In the genomic region with DNA sequence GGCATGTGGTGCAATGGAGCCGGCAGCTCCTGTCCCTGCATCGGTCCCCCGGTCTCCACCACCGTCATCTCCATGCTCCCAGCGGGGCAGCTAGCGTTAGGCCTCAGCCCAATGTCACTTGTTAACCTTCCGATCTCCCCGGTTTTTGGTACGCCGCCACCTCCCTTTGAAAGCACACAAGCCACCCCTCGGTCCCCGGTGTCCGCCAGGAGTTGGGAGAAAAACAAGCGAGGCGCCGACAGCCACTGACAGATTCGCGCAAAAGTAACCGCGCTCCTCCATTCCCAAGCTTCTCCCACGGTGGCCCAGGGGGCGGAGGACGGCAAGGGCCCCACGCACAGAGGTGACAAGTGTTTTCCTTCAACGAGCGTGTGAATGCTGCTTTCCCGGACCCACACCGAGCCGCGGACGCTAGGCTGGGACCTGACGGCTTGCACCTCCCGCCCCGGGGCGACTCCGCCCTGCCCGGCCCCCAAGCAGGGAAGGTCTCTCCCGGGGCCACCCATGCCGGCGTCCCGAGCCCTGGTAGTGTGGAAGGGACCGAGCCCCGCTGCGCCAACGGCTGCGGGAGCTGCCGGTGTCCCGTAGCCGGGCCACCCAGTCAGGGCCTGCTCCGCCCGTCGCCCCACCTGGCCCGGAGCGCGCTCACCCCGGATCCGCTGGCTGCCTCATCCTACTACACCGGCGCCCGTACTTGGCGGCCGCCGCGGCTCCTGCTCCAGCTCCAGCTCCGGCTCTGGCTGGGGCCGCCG, we compare ENCODE assay signal across 8 mouse cellular contexts. TPM values are rescaled to one million over a fixed set of nuclear protein-coding genes. Genes with fewer than 3 reads are reported as not detected.
DNase-seq lines count a peak whose midpoint lies in the region; ATAC-seq lines count a peak whose summit lies in the region.

No protein-coding gene starts in this region.

- H3K4me3 ChIP-seq in intestine, embryonic 15.5 days (replicated peaks) = peak overlapping the region; percentile 98
- peak overlapping the region; percentile 87 for H3K4me3 ChIP-seq in limb, embryonic 12.5 days (replicated peaks)
- H3K4me3 ChIP-seq in midbrain, embryonic 12.5 days = peak overlapping the region; percentile 98

- H3K27ac ChIP-seq in intestine, embryonic 15.5 days = peak overlapping the region; percentile 91
- peak overlapping the region; percentile 56 for H3K27ac ChIP-seq in limb, embryonic 12.5 days
- peak overlapping the region; percentile 76 for H3K27ac ChIP-seq in midbrain, embryonic 12.5 days (replicated peaks)

- peak overlapping the region; percentile 92 for H3K9ac ChIP-seq in intestine, embryonic 15.5 days
- peak overlapping the region; percentile 89 for H3K9ac ChIP-seq in limb, embryonic 12.5 days (replicated peaks)
- H3K9ac ChIP-seq in midbrain, embryonic 12.5 days (replicated peaks) = peak overlapping the region; percentile 89

- WGBS in intestine, embryonic 15.5 days = under 1% methylated on average over 67 of the region's 67 CpGs
- under 1% methylated on average over 65 of the region's 67 CpGs for WGBS in limb, embryonic 12.5 days
- under 1% methylated on average over 53 of the region's 67 CpGs for WGBS in midbrain, embryonic 12.5 days

- ATAC-seq in intestine, embryonic 15.5 days = peak; percentile 83
- no peak; the same call in 1 of the 2 replicates for ATAC-seq in limb, embryonic 12.5 days (ENCODE audit: insufficient number of reproducible peaks, insufficient read depth, low FRiP score, low TSS enrichment, low read depth)
- peak; percentile 25; the same call in 1 of the 2 replicates for ATAC-seq in midbrain, embryonic 12.5 days (ENCODE audit: low FRiP score, low read depth)

- H3K4me1 ChIP-seq in intestine, embryonic 15.5 days (replicated peaks) = peaks cover 8% of the 10 kb centered on the region
- peaks cover 21% of the 10 kb centered on the region for H3K4me1 ChIP-seq in limb, embryonic 12.5 days (replicated peaks)
- peaks cover 16% of the 10 kb centered on the region for H3K4me1 ChIP-seq in midbrain, embryonic 12.5 days

- H3K4me2 ChIP-seq in intestine, embryonic 15.5 days (replicated peaks) = peak overlapping the region; percentile 90
- peak overlapping the region; percentile 89 for H3K4me2 ChIP-seq in limb, embryonic 12.5 days
- H3K4me2 ChIP-seq in midbrain, embryonic 12.5 days (replicated peaks) = peak overlapping the region; percentile 87

- no peaks in the 10 kb centered on the region for H3K9me3 ChIP-seq in intestine, embryonic 15.5 days
- no peaks in the 10 kb centered on the region for H3K9me3 ChIP-seq in limb, embryonic 12.5 days
- no peaks in the 10 kb centered on the region for H3K9me3 ChIP-seq in midbrain, embryonic 12.5 days

- H3K27me3 ChIP-seq in intestine, embryonic 15.5 days (replicated peaks) = no peaks in the 10 kb centered on the region
- peaks cover 6% of the 10 kb centered on the region; the same call in 1 of the 2 replicates for H3K27me3 ChIP-seq in limb, embryonic 12.5 days
- peaks cover 9% of the 10 kb centered on the region; the same call in 1 of the 2 replicates for H3K27me3 ChIP-seq in midbrain, embryonic 12.5 days
- no peaks in the 10 kb centered on the region for H3K27me3 ChIP-seq in splenic B cell, adult 2 months (ENCODE audit: control insufficient read depth, insufficient read depth, low read length, poor library complexity, severe bottlenecking)

- peak; percentile 37 to 40 for DNase-seq in B cell, adult 2 months
- peak; percentile 61 for DNase-seq in adrenal gland, adult 8-10 months
- peak; percentile 49 for DNase-seq in embryo, embryonic 11 days
- peak; percentile 45 for DNase-seq in gastrocnemius, postnatal 25 days
- DNase-seq in splenic B cell, adult 2 months (ENCODE audit: low read depth, low spot score) = peak; percentile 36

- H3K36me3 ChIP-seq in intestine, embryonic 15.5 days = no peaks in the 10 kb centered on the region
- H3K36me3 ChIP-seq in limb, embryonic 12.5 days = no peaks in the 10 kb centered on the region
- H3K36me3 ChIP-seq in midbrain, embryonic 12.5 days = no peaks in the 10 kb centered on the region
- no peaks in the 10 kb centered on the region for H3K36me3 ChIP-seq in splenic B cell, adult 2 months (ENCODE audit: control insufficient read depth, insufficient read depth, low read length, poor library complexity, severe bottlenecking)

RNA-seq across cellular contexts. Expression of a gene that starts 0.8 kb away (rescaled TPM):
- 10 to 100 TPM; 48.2 to 56.8 (median 54.5) TPM for total RNA-seq in adrenal gland, adult 8-10 months (2022)
- total RNA-seq in gastrocnemius, postnatal 25 days (2021) = 10 to 100 TPM; 51.9 to 56.2 TPM
- polyA plus RNA-seq in intestine, embryonic 15.5 days (2015; fragmentation: Nextera tagmentation; extraction: Ambion mirVana) = 10.4 and 11.1 TPM in 2 replicates
- polyA plus RNA-seq in limb, embryonic 12.5 days (2016; fragmentation: Nextera tagmentation; extraction: Ambion mirVana) = 7.8 and 8.1 TPM in 2 replicates
- 12.1 and 13.8 TPM in 2 replicates for polyA plus RNA-seq in midbrain, embryonic 12.5 days (2016; fragmentation: Nextera tagmentation; extraction: Ambion mirVana)
